Mouse (Mus musculus) small intestine, adult 2 months (tissue): ENCODE measurements around the gene Tulp2. TPM values are rescaled to one million over a fixed set of nuclear protein-coding genes. Genes with fewer than 3 reads are reported as not detected.

Experiments used
- H3K27ac ChIP-seq: fragments of 200-500 bp; 2 replicates; pipeline ENCODE4 v1.5.1; 2012; ENCODE audit warnings: low read depth, low read length, control low read depth, inconsistent platforms; ENCODE audit not compliant: insufficient read depth
- H3K27me3 ChIP-seq: fragments of 200-500 bp; 2 replicates; pipeline ENCODE4 v1.6.1; 2012; ENCODE audit warnings: mild to moderate bottlenecking, moderate library complexity, low read length, inconsistent platforms; ENCODE audit not compliant: control insufficient read depth, insufficient read depth
- H3K36me3 ChIP-seq: fragments of 200-500 bp; 2 replicates; pipeline ENCODE4 v1.6.1; 2012; ENCODE audit warnings: mild to moderate bottlenecking, low read length, control low read depth, inconsistent platforms; ENCODE audit not compliant: control insufficient read depth, insufficient read depth
- H3K4me1 ChIP-seq: fragments of 200-500 bp; 2 replicates; pipeline ENCODE4 v1.6.1; 2012; ENCODE audit warnings: low read length, inconsistent platforms, mixed read lengths; ENCODE audit not compliant: control insufficient read depth, insufficient read depth, insufficient read length
- H3K4me3 ChIP-seq: fragments of 200-500 bp; 2 replicates; pipeline ENCODE4 v1.5.1; 2012; ENCODE audit warnings: low read depth, mild to moderate bottlenecking, control low read depth, inconsistent platforms, low read length, moderate library complexity
- CTCF ChIP-seq: fragments of 200-500 bp; IDR thresholded peaks from 2 replicates; pipeline ENCODE4 v1.5.1; 2012; ENCODE audit warnings: low read depth, mild to moderate bottlenecking, control low read depth, inconsistent platforms, low read length, moderate library complexity, mixed read lengths; ENCODE audit not compliant: insufficient replicate concordance, insufficient read length; ENCODE audit errors: extremely low read depth
- POLR2A ChIP-seq: fragments of 200-500 bp; IDR thresholded peaks from 2 replicates; pipeline ENCODE4 v1.6.1; 2012; ENCODE audit warnings: low read depth, mild to moderate bottlenecking, control low read depth, inconsistent platforms, low read length, moderate library complexity
- WGBS: fragments of 180-500 bp; shearing (Covaris S2); methylation state at CpG from one replicate; pipeline ENCODE4 v1.1.7; 2018; 5-methylcytosine and 5-hydroxymethylcytosine counted together
- polyA plus RNA-seq: library from polyadenylated mRNA; depleted of rRNA; stranded (reverse); fragments of >200 nt; gene quantifications from 2 replicates; pipeline ENCODE4 v1.2.3, GENCODE M21; 2012

The Tulp2 gene
- polyA plus RNA-seq, 1 experiment, result not detected

DNA sequence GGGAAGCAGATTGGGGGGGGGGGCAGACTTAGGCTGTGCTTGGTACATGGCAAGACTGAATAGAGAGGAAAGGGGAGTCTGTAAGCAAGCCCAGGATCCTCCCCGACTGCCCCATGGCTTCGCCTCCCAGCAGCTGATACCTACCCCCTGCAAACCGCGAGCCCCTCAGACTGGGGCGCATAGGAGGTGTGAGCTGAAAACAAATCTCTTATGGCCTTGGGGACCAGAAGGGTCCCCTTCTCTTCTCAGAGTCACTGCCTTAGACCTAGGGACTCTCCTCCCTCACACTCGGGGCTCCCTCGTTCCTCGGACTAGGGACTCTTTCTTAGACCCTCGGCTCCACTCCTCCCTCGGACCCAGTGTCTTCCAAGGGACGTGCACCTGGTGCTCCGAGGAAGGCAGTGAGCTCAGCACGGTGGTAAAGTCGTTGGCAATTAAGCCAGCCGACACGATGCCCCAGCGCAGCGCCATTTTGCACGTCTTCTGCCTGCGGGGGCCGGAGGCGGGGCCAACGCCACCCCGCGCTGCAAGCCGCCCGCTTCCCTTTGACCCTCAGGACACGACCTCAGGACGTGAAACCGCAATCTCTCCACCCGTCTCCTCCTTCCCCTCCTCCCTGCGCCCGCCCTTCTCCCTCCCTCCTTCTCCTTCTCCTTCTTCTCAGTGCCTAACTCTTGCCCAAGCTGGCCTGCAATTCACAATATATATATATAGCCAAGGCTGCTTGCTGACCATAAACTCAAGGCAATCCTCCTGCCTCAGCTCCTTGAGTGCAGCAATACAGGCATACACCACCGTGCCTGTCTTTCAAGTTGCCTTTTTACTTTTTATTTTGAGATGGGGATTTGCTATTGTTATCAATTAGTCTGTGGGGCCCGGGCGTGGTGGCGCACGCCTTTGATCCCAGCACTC lies 6.9 kb downstream of the Tulp2 start, which contains the start of gene Dhdh:
TSS of gene Dhdh (minus strand) at position 513 of the 912 bp plus-strand sequence.
- Histone ChIP-seq H3K27me3 (no peaks in the 10 kb centered on the region), H3K4me1 (peaks cover 8% of the 10 kb centered on the region), H3K27ac (peak within 1 kb of the TSS; percentile 43; the same call in 1 of the 2 replicates), H3K36me3 (peaks cover 7% of the 10 kb centered on the region), H3K4me3 (peak within 1 kb of the TSS; percentile 80)
- TF ChIP-seq POLR2A (no peak; the same call in 1 of the 2 replicates), CTCF (no peak)
- WGBS, result 14% methylated on average over 38 of the region's 38 CpGs

DNA sequence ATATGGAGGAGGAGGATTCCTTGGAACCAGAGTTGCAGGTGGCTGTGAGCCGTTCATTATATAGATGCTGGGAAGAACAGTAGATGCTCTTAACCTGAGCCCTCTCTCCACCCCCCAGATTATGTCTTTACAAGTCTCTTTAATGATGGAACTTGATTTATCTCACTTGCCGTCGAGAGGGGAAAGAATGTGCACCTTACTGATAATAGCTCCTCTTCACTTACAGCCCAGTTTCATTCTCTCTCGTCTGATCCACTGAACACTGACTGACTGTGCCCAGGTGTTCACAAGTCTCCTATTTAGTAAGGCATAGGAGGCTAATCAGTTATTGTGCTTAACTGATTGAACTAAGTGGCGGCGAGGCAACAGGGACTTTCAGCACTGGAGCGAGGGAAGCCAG lies 7.9 kb downstream of the Tulp2 start:
- H3K4me3 ChIP-seq, result no peak overlapping the region
- WGBS, result 82% methylated on average over 7 of the region's 7 CpGs
- H3K27me3 ChIP-seq, result no peaks in the 10 kb centered on the region
- peaks cover 17% of the 10 kb centered on the region for H3K36me3 ChIP-seq
- no peak overlapping the region for H3K27ac ChIP-seq
- H3K4me1 ChIP-seq, result peaks cover 8% of the 10 kb centered on the region
- TF ChIP-seq CTCF (no peak), POLR2A (no peak)

DNA sequence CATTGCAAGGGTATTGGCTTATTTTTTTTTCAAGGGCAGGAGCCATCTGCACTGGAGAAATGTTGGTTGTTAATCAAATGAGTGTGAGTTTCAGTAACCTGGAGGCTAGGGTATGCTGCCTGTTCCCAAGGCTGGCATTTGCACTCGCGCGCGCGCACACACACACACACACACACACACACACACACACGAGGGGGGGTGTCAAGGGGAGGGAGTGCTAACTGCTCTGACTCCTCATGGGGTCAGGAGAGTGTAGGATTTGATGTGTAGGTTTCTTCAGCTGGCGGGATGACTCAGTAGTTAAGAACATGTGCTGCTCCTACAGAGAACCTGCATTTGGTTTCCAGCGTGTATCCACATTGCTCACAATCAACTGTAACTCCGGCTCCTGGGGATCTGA lies 9.1 kb downstream of the Tulp2 start:
- H3K36me3 ChIP-seq, result peaks cover 29% of the 10 kb centered on the region
- peaks cover 8% of the 10 kb centered on the region for H3K4me1 ChIP-seq
- 0 out of 2 replicates have a peak overlapping the region, but pooled peaks have one; percentile 5 for H3K27ac ChIP-seq
- no peaks in the 10 kb centered on the region for H3K27me3 ChIP-seq
- H3K4me3 ChIP-seq, result no peak overlapping the region
- 57% methylated on average over 9 of the region's 9 CpGs for WGBS
- TF ChIP-seq CTCF (no peak), POLR2A (no peak)

DNA sequence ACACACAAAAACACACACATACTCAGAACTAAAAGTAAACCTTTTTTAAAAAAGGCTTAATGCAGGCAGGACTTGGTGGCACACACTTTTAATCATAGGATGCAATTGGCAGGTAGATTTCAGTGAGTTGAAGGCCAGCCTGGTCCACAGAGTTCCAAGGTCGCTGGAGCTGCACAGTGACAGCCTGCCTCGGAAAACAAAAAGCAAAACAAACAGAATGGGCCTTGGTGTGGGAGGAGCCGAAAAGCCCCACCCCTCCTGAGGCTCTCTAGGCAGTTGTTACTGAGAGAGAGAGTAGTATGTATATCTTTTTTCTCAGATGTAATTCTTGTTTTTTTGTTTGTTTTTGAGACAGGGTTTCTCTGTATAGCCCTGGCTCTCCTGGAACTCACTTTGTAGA lies 9.6 kb downstream of the Tulp2 start:
- H3K4me3 ChIP-seq, result no peak overlapping the region
- 0 out of 2 replicates have a peak overlapping the region, but pooled peaks have one; percentile 5 for H3K27ac ChIP-seq
- WGBS, result 3% methylated on average over 3 of the region's 3 CpGs
- peaks cover 8% of the 10 kb centered on the region for H3K4me1 ChIP-seq
- peaks cover 33% of the 10 kb centered on the region for H3K36me3 ChIP-seq
- no peak for TF ChIP-seq POLR2A
- TF ChIP-seq CTCF, result no peak
- H3K27me3 ChIP-seq, result no peaks in the 10 kb centered on the region

DNA sequence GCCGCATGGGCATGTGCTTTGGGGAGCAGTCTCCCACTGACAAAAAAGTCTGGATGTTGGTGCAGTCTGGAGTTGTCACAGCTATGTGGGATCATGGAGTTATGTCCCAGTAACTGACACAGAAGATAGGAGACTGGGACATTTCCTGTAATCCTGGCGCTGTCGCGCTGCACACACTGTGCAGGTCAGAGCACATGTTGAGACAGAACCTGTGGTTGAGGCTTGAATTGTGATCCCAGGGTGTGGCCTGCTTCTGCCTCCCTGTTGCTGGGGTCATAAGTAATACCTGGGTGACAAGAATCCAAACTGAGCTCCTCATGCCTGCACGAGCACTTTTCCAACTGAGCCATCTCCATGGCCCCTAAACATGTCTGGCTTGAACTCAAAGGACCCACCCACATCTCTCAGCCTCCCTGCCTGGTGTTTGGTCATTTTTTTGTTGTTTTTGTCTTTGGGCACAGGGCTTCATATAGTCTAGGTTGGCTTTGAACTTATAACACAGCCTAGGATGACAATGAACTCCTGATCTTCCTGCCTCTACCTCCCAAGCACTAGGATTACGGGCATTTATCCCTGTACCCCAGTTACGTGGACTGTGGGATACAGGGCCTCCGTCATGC lies 10.7 kb downstream of the Tulp2 start:
- peaks cover 44% of the 10 kb centered on the region for H3K36me3 ChIP-seq
- TF ChIP-seq POLR2A (no peak), CTCF (no peak)
- no peak overlapping the region for H3K27ac ChIP-seq
- WGBS, result 94% methylated on average over 8 of the region's 8 CpGs
- no peaks in the 10 kb centered on the region for H3K27me3 ChIP-seq
- H3K4me3 ChIP-seq, result no peak overlapping the region
- H3K4me1 ChIP-seq, result peaks cover 8% of the 10 kb centered on the region

DNA sequence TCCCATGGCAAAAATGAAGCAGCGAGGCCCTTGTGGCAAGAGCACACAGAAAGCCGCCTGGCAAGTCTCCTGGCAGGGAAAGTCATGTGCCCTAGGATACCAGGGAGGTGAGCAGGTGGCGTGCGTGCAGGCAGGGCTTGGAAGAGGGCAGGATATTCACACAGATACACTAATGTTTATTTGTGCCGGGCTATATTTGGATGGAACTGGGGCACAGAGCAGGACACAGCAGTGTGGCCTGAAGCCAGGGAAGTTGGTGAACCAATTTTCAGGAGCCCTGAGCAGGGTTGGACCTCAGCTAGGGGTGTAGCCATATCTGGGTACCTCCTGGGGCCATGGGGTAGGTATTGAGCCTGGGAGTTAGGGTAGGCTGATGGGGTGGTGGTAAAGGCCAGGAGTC lies 11.3 kb downstream of the Tulp2 start:
- 82% methylated on average over 5 of the region's 5 CpGs for WGBS
- peaks cover 8% of the 10 kb centered on the region for H3K4me1 ChIP-seq
- H3K36me3 ChIP-seq, result peaks cover 48% of the 10 kb centered on the region
- no peaks in the 10 kb centered on the region for H3K27me3 ChIP-seq
- no peak for TF ChIP-seq POLR2A
- TF ChIP-seq CTCF, result no peak
- H3K27ac ChIP-seq, result no peak overlapping the region
- H3K4me3 ChIP-seq, result no peak overlapping the region

DNA sequence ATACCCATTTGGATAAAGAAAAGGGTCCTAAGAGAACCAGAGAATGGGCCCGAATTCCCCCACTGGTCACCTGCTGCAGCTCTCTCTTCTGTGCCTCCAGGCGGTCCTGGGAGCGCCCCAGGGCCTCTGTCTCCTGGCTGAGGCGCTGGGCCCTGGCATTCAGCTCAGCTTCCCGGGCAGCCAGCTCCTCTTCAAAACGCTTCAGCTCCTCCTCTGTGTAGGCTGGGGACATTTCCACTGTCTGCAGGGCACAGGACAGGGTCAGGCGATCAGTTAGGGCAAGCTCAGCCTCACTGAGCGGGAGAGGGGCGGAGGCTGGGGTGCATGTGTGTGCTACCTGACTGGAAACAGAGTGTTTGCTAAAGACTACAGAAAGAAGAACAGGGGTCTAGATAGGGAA lies 12.9 kb downstream of the Tulp2 start:
- 92% methylated on average over 9 of the region's 9 CpGs for WGBS
- TF ChIP-seq CTCF (no peak), POLR2A (no peak)

More for the DNA sequence above, 12.9 kb downstream of the Tulp2 start:
- peaks cover 3% of the 10 kb centered on the region for H3K4me1 ChIP-seq
- H3K36me3 ChIP-seq, result peaks cover 63% of the 10 kb centered on the region
- no peak overlapping the region for H3K27ac ChIP-seq
- no peak overlapping the region for H3K4me3 ChIP-seq
- H3K27me3 ChIP-seq, result no peaks in the 10 kb centered on the region
